Mouse (Mus musculus) CH12.LX (cell line): Measurements from ENCODE around the gene Stard8. TPM values are rescaled to one million over a fixed set of nuclear protein-coding genes. Genes with fewer than 3 reads are reported as not detected.

Experiments
- DNase-seq: peaks from one replicate; pipeline ENCODE4 v3.0.0-alpha.2; 2013; ENCODE audit errors: extremely low read depth
- H3K27ac ChIP-seq: 2 replicates; pipeline ENCODE4 v1.5.1; 2012; ENCODE audit warnings: low read depth, mild to moderate bottlenecking, control low read depth, moderate library complexity; ENCODE audit not compliant: insufficient read depth
- H3K27me3 ChIP-seq: replicated peaks from 2 replicates; pipeline ENCODE3; 2012; ENCODE audit warnings: inconsistent platforms
- H3K36me3 ChIP-seq, 2 experiments: replicated peaks in 1 of 2; 2 replicates each; pipeline versions ENCODE3 to v1.6.1; 2012; ENCODE audit warnings: inconsistent platforms in 1 of 2, low read length in 1 of 2, mild to moderate bottlenecking in 1 of 2, mixed read lengths in 1 of 2, moderate library complexity in 1 of 2; ENCODE audit not compliant: control insufficient read depth in 1 of 2, insufficient read depth in 1 of 2
- H3K4me1 ChIP-seq, 2 experiments: 2 replicates each; pipeline ENCODE4 v1.6.1; 2012; ENCODE audit warnings: inconsistent platforms in 1 of 2, moderate library complexity in 1 of 2; ENCODE audit not compliant: insufficient read depth in 2 of 2, control insufficient read depth in 1 of 2
- H3K4me2 ChIP-seq: 2 replicates; pipeline ENCODE4 v1.6.1; 2012; ENCODE audit warnings: low read depth, mild to moderate bottlenecking, control low read depth; ENCODE audit not compliant: poor library complexity, insufficient read depth, severe bottlenecking
- H3K4me3 ChIP-seq, 3 experiments: fragments of 150-350 bp in 1 of 3; sonication (generic) in 1 of 3; replicated peaks in 1 of 3; 2 replicates each; pipeline versions ENCODE3 to v1.5.1; 2011 to 2012; ENCODE audit warnings: low read depth in 2 of 3, low read length in 2 of 3, mild to moderate bottlenecking in 2 of 3, moderate library complexity in 2 of 3, control low read depth in 1 of 3, improper control_type of control experiment in 1 of 3, inconsistent platforms in 1 of 3, mixed read lengths in 1 of 3; ENCODE audit not compliant: poor library complexity in 1 of 3
- H3K79me2 ChIP-seq: replicated peaks from 2 replicates; pipeline ENCODE4 v1.6.1; 2012; ENCODE audit warnings: mild to moderate bottlenecking, moderate library complexity; ENCODE audit not compliant: control insufficient read depth, poor library complexity, insufficient read depth, severe bottlenecking; ENCODE audit errors: extremely low read depth
- H3K9ac ChIP-seq: 2 replicates; pipeline ENCODE4 v1.6.1; 2012; ENCODE audit warnings: low read depth, mild to moderate bottlenecking, control low read depth, moderate library complexity; ENCODE audit not compliant: insufficient read depth
- H3K9me3 ChIP-seq: replicated peaks from 2 replicates; pipeline ENCODE3; 2012; ENCODE audit warnings: low read length, inconsistent platforms, mixed read lengths
- ELF1 ChIP-seq: IDR thresholded peaks from 2 replicates; pipeline ENCODE4 v1.6.1; 2014; ENCODE audit warnings: low read depth, mild to moderate bottlenecking, inconsistent platforms, low read length, improper control_type of control experiment
- GABPA ChIP-seq: IDR thresholded peaks from 2 replicates; pipeline ENCODE4 v1.6.1; 2012; ENCODE audit warnings: low read depth, low read length, improper control_type of control experiment, inconsistent platforms; ENCODE audit not compliant: insufficient replicate concordance
- JUND ChIP-seq: conservative IDR thresholded peaks from 2 replicates; pipeline ENCODE4 v1.6.1; 2011; ENCODE audit warnings: low read depth, low read length, improper control_type of control experiment
- KAT2A ChIP-seq: IDR thresholded peaks from 2 replicates; pipeline ENCODE4 v1.6.1; 2012; ENCODE audit warnings: low read length, improper control_type of control experiment, inconsistent platforms; ENCODE audit not compliant: insufficient replicate concordance
- MEF2A ChIP-seq: IDR thresholded peaks from 2 replicates; pipeline ENCODE4 v1.6.1; 2014; ENCODE audit warnings: low read depth, mild to moderate bottlenecking, inconsistent platforms, low read length, improper control_type of control experiment, borderline replicate concordance
- MXI1 ChIP-seq: IDR thresholded peaks from 2 replicates; pipeline ENCODE4 v1.6.1; 2011; ENCODE audit warnings: mild to moderate bottlenecking, low read depth, low read length, improper control_type of control experiment
- MYC ChIP-seq: IDR thresholded peaks from 2 replicates; pipeline ENCODE4 v1.6.1; 2011; ENCODE audit warnings: low read depth, mild to moderate bottlenecking, improper control_type of control experiment, low read length
- NELFE ChIP-seq: IDR thresholded peaks from 2 replicates; pipeline ENCODE4 v1.6.1; 2011; ENCODE audit warnings: low read depth, low read length, improper control_type of control experiment
- POLR2A ChIP-seq: IDR thresholded peaks from 2 replicates; pipeline ENCODE4 v1.6.1; 2011; ENCODE audit warnings: low read depth, mild to moderate bottlenecking, improper control_type of control experiment, low read length
- RCOR1 ChIP-seq: conservative IDR thresholded peaks from 2 replicates; pipeline ENCODE4 v1.6.1; 2012; ENCODE audit warnings: low read depth, mild to moderate bottlenecking, inconsistent platforms, low read length, improper control_type of control experiment
- SIN3A ChIP-seq: IDR thresholded peaks from 2 replicates; pipeline ENCODE4 v1.6.1; 2012; ENCODE audit warnings: low read length, improper control_type of control experiment, inconsistent platforms
- UBTF ChIP-seq: IDR thresholded peaks from 2 replicates; pipeline ENCODE4 v1.6.1; 2012; ENCODE audit warnings: low read depth, mild to moderate bottlenecking, inconsistent platforms, low read length, improper control_type of control experiment, moderate library complexity
- USF1 ChIP-seq: IDR thresholded peaks from 2 replicates; pipeline ENCODE4 v1.6.1; 2014; ENCODE audit warnings: low read depth, mild to moderate bottlenecking, inconsistent platforms, low read length, improper control_type of control experiment
- USF2 ChIP-seq: conservative IDR thresholded peaks from 2 replicates; pipeline ENCODE4 v1.6.1; 2011; ENCODE audit warnings: low read depth, low read length, improper control_type of control experiment
- ZKSCAN1 ChIP-seq: IDR thresholded peaks from 2 replicates; pipeline ENCODE4 v1.6.1; 2012; ENCODE audit warnings: low read depth, inconsistent platforms, low read length, improper control_type of control experiment, borderline replicate concordance
- ZMIZ1 ChIP-seq: IDR thresholded peaks from 2 replicates; pipeline ENCODE4 v1.6.1; 2012; ENCODE audit warnings: low read depth, mild to moderate bottlenecking, inconsistent platforms, low read length, improper control_type of control experiment
- dilution Hi-C: fragments of 300-500 bp; cut with MboI; formaldehyde crosslinking; loops from 2 replicates; pipeline ENCODE4 v1.14.3; 2020; ENCODE audit warnings: low sequenced_read_pairs; ENCODE audit not compliant: extremely low pct_unique_long_range_greater_than_20kb, extremely low pct_ligation_motif_present
- in situ Hi-C: fragments of 300-500 bp; cut with MboI; formaldehyde crosslinking; loops from 3 replicates; pipeline ENCODE4 v1.14.3; 2019; ENCODE audit warnings: low sequenced_read_pairs, low pct_ligation_motif_present, low pct_unique_long_range_greater_than_20kb, mixed read lengths
- polyA plus RNA-seq: library from polyadenylated mRNA; unstranded; fragments of >175 nt; gene quantifications from 2 replicates; pipeline ENCODE4 v1.2.1, GENCODE M21; 2012; ENCODE audit warnings: low read depth; ENCODE audit not compliant: insufficient read length
- total RNA-seq, 2 experiments: library from RNA; depleted of rRNA; stranded (reverse); fragments of 300-350 nt in 1 of 2; fragments of >200 nt in 1 of 2; gene quantifications; 2 replicates each; pipeline ENCODE4 v1.2.3; 2012 to 2014

Stard8 gene
- total and polyA plus RNA-seq, 3 experiments = 0.17 to 0.35 (median 0.19) TPM

DNA sequence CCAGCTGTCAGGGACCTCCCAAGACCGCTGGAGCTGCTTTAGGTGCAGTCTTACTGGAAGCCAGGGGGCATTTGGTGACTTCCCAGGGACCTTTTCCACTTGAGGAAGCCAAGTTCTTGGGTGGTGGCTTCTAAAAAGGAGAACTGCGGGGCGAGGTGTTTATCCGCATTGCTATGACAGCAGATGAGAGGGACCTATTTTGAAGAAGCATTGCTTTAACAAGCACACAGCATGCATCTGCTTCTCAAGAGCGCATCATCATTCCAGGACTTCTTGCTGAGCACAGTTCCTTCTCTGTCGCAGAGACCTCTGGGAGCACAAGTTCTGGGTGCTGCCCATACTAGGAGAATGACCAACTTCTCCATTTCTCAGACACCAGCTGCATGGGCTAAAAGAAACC is 14.8 kb downstream of the Stard8 start:
- no peak for TF ChIP-seq ZMIZ1
- TF ChIP-seq USF2 = no peak
- TF ChIP-seq, all 38 proteins: peak for 0
- dilution Hi-C loops = no loop called here
- H3K27ac ChIP-seq = no peak overlapping the region
- DNase-seq = no peak
- H3K36me3 ChIP-seq = no peaks in the 10 kb centered on the region
- no peaks in the 10 kb centered on the region for H3K79me2 ChIP-seq
- no peak overlapping the region for H3K9ac ChIP-seq
- no peak overlapping the region for H3K4me2 ChIP-seq
- no peaks in the 10 kb centered on the region for H3K4me1 ChIP-seq
- no peaks in the 10 kb centered on the region for H3K27me3 ChIP-seq
- in situ Hi-C loops = no loop called here
- no peaks in the 10 kb centered on the region for H3K9me3 ChIP-seq
- no peak overlapping the region for H3K4me3 ChIP-seq

DNA sequence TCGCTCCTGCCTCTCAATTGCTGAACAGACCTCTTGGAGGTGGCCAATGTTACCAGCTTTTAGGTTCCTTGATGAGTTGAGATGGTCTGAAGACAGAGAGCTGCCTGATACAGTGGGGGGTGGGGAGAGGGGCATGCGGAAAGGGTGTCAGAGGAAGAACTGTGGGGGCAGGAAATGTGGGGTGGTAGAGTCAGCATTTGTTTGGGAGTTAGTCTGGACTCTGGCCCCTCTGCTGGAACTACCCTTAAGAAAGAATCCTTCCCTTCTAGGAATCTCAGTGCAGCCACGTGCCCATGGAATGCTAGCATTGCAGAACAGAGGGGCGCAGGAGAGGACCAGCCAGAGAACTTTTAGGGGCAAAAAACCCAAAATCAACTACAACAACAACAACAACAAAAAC is 16.3 kb downstream of the Stard8 start:
- H3K9ac ChIP-seq = no peak overlapping the region
- in situ Hi-C loops = no loop called here
- dilution Hi-C loops = no loop called here
- H3K79me2 ChIP-seq = no peaks in the 10 kb centered on the region
- H3K4me2 ChIP-seq = no peak overlapping the region
- H3K27me3 ChIP-seq = no peaks in the 10 kb centered on the region
- no peaks in the 10 kb centered on the region for H3K9me3 ChIP-seq
- no peaks in the 10 kb centered on the region for H3K36me3 ChIP-seq
- TF ChIP-seq MYC = no peak
- TF ChIP-seq POLR2A = no peak
- no peak for TF ChIP-seq GABPA
- no peak for TF ChIP-seq NELFE
- H3K4me1 ChIP-seq = no peaks in the 10 kb centered on the region
- no peak for DNase-seq
- no peak overlapping the region for H3K4me3 ChIP-seq
- no peak overlapping the region for H3K27ac ChIP-seq

DNA sequence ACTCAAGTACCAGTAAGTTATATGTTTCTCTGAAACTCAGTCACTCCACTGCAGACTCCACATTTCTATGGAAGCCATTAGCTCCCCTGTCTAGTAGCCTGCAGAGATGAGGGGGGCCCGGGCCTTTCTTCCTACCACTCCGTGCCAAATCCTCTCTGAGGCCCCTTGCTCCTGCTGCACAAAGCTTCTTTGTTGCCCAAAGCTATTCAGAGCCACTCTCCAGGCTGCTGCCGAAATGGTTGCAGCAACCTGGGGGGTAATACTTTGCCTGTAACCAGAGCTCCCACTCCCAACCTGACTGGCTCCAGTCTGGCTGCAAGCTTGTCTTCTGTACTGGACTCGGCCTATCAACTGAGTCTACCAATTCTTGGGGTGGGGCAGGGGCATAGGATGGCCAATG is 17.2 kb downstream of the Stard8 start:
- H3K9me3 ChIP-seq = no peaks in the 10 kb centered on the region
- H3K36me3 ChIP-seq = no peaks in the 10 kb centered on the region
- H3K9ac ChIP-seq = no peak overlapping the region
- no peak overlapping the region for H3K4me3 ChIP-seq
- DNase-seq = no peak
- no peaks in the 10 kb centered on the region for H3K79me2 ChIP-seq
- in situ Hi-C loops (no loop called here), dilution Hi-C loops (no loop called here)
- no peaks in the 10 kb centered on the region for H3K27me3 ChIP-seq
- no peaks in the 10 kb centered on the region for H3K4me1 ChIP-seq
- no peak for TF ChIP-seq MXI1
- TF ChIP-seq SIN3A = no peak
- no peak for TF ChIP-seq ZKSCAN1
- no peak for TF ChIP-seq JUND
- TF ChIP-seq KAT2A = no peak
- no peak for TF ChIP-seq ELF1
- no peak for TF ChIP-seq UBTF
- TF ChIP-seq NELFE = no peak
- no peak for TF ChIP-seq RCOR1
- no peak for TF ChIP-seq MEF2A
- no peak for TF ChIP-seq USF1
- H3K27ac ChIP-seq = no peak overlapping the region
- no peak overlapping the region for H3K4me2 ChIP-seq
